Mouse (Mus musculus) layer of hippocampus, adult 18-20 months (tissue): ENCODE data around the gene A630095N17Rik. TPM values are rescaled to one million over a fixed set of nuclear protein-coding genes. Genes with fewer than 3 reads are reported as not detected.

ENCODE experiments used
- DNase-seq, 2 experiments: peaks; one replicate each; pipeline ENCODE4 v3.0.0; 2022; ENCODE audit warnings: low spot score in 2 of 2
- long read RNA-seq: library from polyadenylated mRNA; stranded (forward); transcript quantifications from one replicate; pipeline ENCODE4 v2.0.0, GENCODE M21; 2021
- total RNA-seq, 2 experiments: library from RNA; stranded (reverse); gene quantifications; 2 replicates each; pipeline ENCODE4 v1.2.3; 2021

The A630095N17Rik gene
- total RNA-seq = not detected
- long read RNA-seq = 0 reads

GRCm38 (mm10) chr1:75231664-75232152 is at the start of gene A630095N17Rik:
A630095N17Rik (minus strand) TSS chr1:75232102.
- no peak for DNase-seq

GRCm38 (mm10) chr1:75278228-75278627 is 46.3 kb upstream of the A630095N17Rik start, which contains the start of gene Resp18:
Resp18 (minus strand) TSS chr1:75278415.
- no peak for DNase-seq

GRCm38 (mm10) chr1:75277195-75278188 is 45.6 kb upstream of the A630095N17Rik start:
- no peak for DNase-seq

- peak; percentile 78 to 79 for DNase-seq
Observed at GRCm38 (mm10) chr1:75264091-75264880, 32.4 kb upstream of the A630095N17Rik start, which contains the start of gene Ptprn. Ptprn (minus strand) TSS chr1:75264502.

- DNase-seq = peak in 1 of 2 experiments; percentile 61
Observed at GRCm38 (mm10) chr1:75262969-75263951, 31.4 kb upstream of the A630095N17Rik start.

- DNase-seq = no peak
Observed at GRCm38 (mm10) chr1:75261278-75261677, 29.4 kb upstream of the A630095N17Rik start.

- no peak for DNase-seq
Observed at GRCm38 (mm10) chr1:75255516-75256046, 23.7 kb upstream of the A630095N17Rik start.

GRCm38 (mm10) chr1:75254625-75255013 is 22.7 kb upstream of the A630095N17Rik start:
- DNase-seq = peak in 1 of 2 experiments; percentile 58

GRCm38 (mm10) chr1:75253849-75254624 is 22.1 kb upstream of the A630095N17Rik start:
- DNase-seq = peak; percentile 61 to 90

GRCm38 (mm10) chr1:75253029-75253428 is 21.1 kb upstream of the A630095N17Rik start:
- no peak for DNase-seq

GRCm38 (mm10) chr1:75252308-75252707 is 20.4 kb upstream of the A630095N17Rik start:
- DNase-seq = no peak

GRCm38 (mm10) chr1:75251112-75251970 is 19.4 kb upstream of the A630095N17Rik start:
- DNase-seq = peak in 1 of 2 experiments; percentile 70

GRCm38 (mm10) chr1:75250498-75250897 is 18.6 kb upstream of the A630095N17Rik start:
- DNase-seq = no peak

GRCm38 (mm10) chr1:75248041-75248772 is 16.3 kb upstream of the A630095N17Rik start:
- DNase-seq = peak in 1 of 2 experiments; percentile 63

- DNase-seq = no peak
Observed at GRCm38 (mm10) chr1:75247071-75247930, 15.4 kb upstream of the A630095N17Rik start.

- peak; percentile 60 to 80 for DNase-seq
Observed at GRCm38 (mm10) chr1:75244836-75245235, 12.9 kb upstream of the A630095N17Rik start.
